8 mouse cellular contexts compared by ENCODE assay signal in genomic region chr7:79649005-79649404, GRCm38 (mm10). TPM values are rescaled to one million over a fixed set of nuclear protein-coding genes. Genes with fewer than 3 reads are reported as not detected.
DNase-seq lines count a peak whose midpoint lies in the region; TF ChIP-seq lines count a peak whose summit lies in the region.

No protein-coding gene starts in this region.

- peak; percentile 36 for DNase-seq in gastrocnemius, adult 2 months
- DNase-seq in gastrocnemius, adult 8-10 months (ENCODE audit: low spot score in 2 of 2): no peak
- peak; percentile 68 to 76 for DNase-seq in B cell, adult 2 months
- peak; percentile 79 for DNase-seq in adrenal gland, postnatal 10 days
- peak; percentile 54 for DNase-seq in embryo, embryonic 9.5 days (ENCODE audit: extremely low spot score)
- DNase-seq in layer of hippocampus, adult 2 months (ENCODE audit: low spot score in 2 of 2): peak; percentile 24 to 77
- peak; percentile 56 for DNase-seq in lung, postnatal 14 days
- DNase-seq in spleen, postnatal 4 days (ENCODE audit: low spot score in 2 of 2): peak; percentile 26 to 75

- TF ChIP-seq CTCF in gastrocnemius, adult 2 months (IDR thresholded peaks at IDR 0.05): peak; percentile 85
- peak; percentile 97 for TF ChIP-seq CTCF in layer of hippocampus, adult 2 months (conservative IDR thresholded peaks at IDR 0.05)

- no peak overlapping the region for H3K4me3 ChIP-seq in gastrocnemius, adult 2 months
- H3K4me3 ChIP-seq in layer of hippocampus, adult 2 months: no peak overlapping the region

- H3K27ac ChIP-seq in gastrocnemius, adult 2 months: no peak overlapping the region
- H3K27ac ChIP-seq in layer of hippocampus, adult 2 months: no peak overlapping the region

- intact Hi-C loops in gastrocnemius, adult 2 months (cut with DNase I): loop anchor here (2.0 kb wide), 1 partner anchor 36 kb away; no protein-coding TSS in a partner anchor

RNA-seq across cellular contexts. Expression of gene Ticrr, which starts 11.0 kb away (rescaled TPM):
- not detected for total RNA-seq in gastrocnemius, adult 2 months (2021)
- total RNA-seq in gastrocnemius, adult 8-10 months (2022): not detected
- 1 to 10 TPM; 2.3 to 3.7 TPM for total RNA-seq in adrenal gland, postnatal 10 days (2021)
- under 1 TPM; 0.12 to 0.23 TPM for total RNA-seq in layer of hippocampus, adult 2 months (2021)

RNA-seq across cellular contexts. Expression of gene Rhcg, which starts 31.5 kb away (rescaled TPM):
- total RNA-seq in gastrocnemius, adult 2 months (2021): not detected
- total RNA-seq in gastrocnemius, adult 8-10 months (2022): under 1 TPM in 1 of 4 experiments, not detected in 3; 0.15 TPM
- under 1 TPM; 0.66 to 0.91 TPM for total RNA-seq in adrenal gland, postnatal 10 days (2021)
- 1 to 10 TPM; 1.1 to 1.2 TPM for total RNA-seq in layer of hippocampus, adult 2 months (2021)

Comparison
In these comparisons a context has a peak if more than half of its experiments do, and no peak if none do; other contexts are left out.
1. DNase-seq: peak in gastrocnemius, adult 2 months (single experiment), B cell, adult 2 months (2 of 2), adrenal gland, postnatal 10 days (single experiment), embryo, embryonic 9.5 days (single experiment), layer of hippocampus, adult 2 months (2 of 2), lung, postnatal 14 days (single experiment) and spleen, postnatal 4 days (2 of 2); none in gastrocnemius, adult 8-10 months (0 of 2).